In the genomic region with DNA sequence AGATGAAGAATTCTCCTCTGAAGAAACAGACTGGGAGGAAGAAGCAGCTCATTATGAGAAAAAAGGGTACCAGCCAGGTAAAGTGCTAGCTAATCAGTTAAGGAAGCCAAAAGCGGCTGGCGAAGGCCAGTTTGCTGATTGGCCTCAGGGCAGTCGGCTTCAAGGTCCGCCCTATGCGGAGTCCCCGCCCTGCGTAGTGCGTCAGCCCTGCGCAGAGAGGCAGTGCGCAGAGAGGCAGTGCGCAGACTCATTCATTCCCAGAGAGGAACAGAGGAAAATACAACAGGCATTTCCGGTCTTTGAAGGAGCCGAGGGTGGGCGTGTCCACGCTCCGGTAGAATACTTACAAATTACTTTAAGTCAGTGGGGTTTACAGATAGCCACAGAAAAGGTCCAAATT, we compare ENCODE assay signal across 4 mouse cellular contexts. TPM values are rescaled to one million over a fixed set of nuclear protein-coding genes. Genes with fewer than 3 reads are reported as not detected.
DNase-seq lines count a peak whose midpoint lies in the region.
"Not testable (repeated sequence)": the region's sequence is repeated elsewhere in the genome, so short reads cannot be mapped to it uniquely, and the experiment has no call there.
"Had no signal": no experiment of that assay in that cellular context is flagged by ENCODE, and none has a peak within 500 bp of the region (broad histone marks: within the 10 kb centered on the region; RNA-seq: fewer than 3 reads in every experiment).

No protein-coding gene starts in this region.

- peak; percentile 93 for DNase-seq in heart, adult 11 months
- peak; percentile 10 for DNase-seq in heart, postnatal 25 days (ENCODE audit: low spot score)
- DNase-seq in layer of hippocampus, adult 9-11 months, result peak; percentile 1

- intact Hi-C loops in heart, postnatal 25 days (cut with DNase I), result not testable (repeated sequence)

RNA-seq across cellular contexts. Expression of gene Tap2, which starts 17.1 kb away (rescaled TPM):
- 10 to 100 TPM; 21.2 to 22.0 TPM for total RNA-seq in heart, postnatal 25 days (2021)

RNA-seq across cellular contexts. Expression of gene H2-Ob, which starts 18.3 kb away (rescaled TPM):
- total RNA-seq in heart, postnatal 25 days (2021), result 1 to 10 TPM in 1 of 2 experiments, under 1 TPM in 1; 0.70 to 1.5 TPM
- total RNA-seq: ES-E14 had no signal

RNA-seq across cellular contexts. Expression of gene Psmb8, which starts 22.9 kb away (rescaled TPM):
- total RNA-seq in heart, postnatal 25 days (2021), result 10 to 100 TPM in 1 of 2 experiments, 1 to 10 TPM in 1; 9.7 to 11.8 TPM

RNA-seq across cellular contexts. Expression of gene Psmb9, which starts 32.8 kb away (rescaled TPM):
- 1 to 10 TPM; 5.4 to 8.5 TPM for total RNA-seq in heart, postnatal 25 days (2021)

RNA-seq across cellular contexts. Expression of gene Tap1, which starts 33.0 kb away (rescaled TPM):
- 1 to 10 TPM; 3.9 to 5.5 TPM for total RNA-seq in heart, postnatal 25 days (2021)

Comparison
In these comparisons a context has a peak if more than half of its experiments do, and no peak if none do; other contexts are left out.
1. DNase-seq: peak in every context shown above with its lines; median percentile 93 in heart, adult 11 months; 10 in heart, postnatal 25 days; 1 in layer of hippocampus, adult 9-11 months.